Comparison of ENCODE assay signal across 9 mouse cellular contexts in the genomic region with DNA sequence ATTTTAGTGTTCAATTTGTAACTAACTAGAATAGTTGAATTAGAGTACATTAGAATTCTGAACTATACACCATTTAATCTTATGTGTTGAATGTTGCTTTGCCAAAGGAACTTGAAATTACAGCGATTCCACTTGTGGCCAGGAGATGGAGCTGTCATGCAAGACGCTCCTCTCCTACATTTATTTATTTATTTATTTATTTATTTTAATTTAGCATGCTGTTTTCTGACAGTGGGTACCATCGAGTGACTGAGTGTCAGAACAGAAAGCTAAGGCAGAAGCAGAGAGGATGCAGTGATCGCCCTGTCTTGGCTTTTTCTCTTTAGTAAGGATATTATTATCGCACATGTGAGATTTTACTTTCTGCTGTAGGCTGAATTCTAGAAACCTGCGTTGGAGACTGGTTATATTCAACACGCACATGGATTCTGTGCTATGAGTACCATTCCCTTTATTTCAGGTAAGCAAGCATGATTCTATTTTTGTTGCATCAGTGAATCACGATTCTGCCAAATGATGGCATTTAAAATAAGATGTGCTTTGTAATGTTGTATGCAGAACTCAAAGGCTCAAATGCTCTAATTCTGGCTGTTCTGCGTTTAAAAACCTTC. TPM values are rescaled to one million over a fixed set of nuclear protein-coding genes. Genes with fewer than 3 reads are reported as not detected.
DNase-seq lines count a peak whose midpoint lies in the region; ATAC-seq lines count a peak whose summit lies in the region.
"Had no signal": no experiment of that assay in that cellular context is flagged by ENCODE, and none has a peak within 500 bp of the region (broad histone marks: within the 10 kb centered on the region; RNA-seq: fewer than 3 reads in every experiment).

A gene (plus strand): TSS at position 216 of the 611 bp plus-strand sequence.

- H3K9me3 ChIP-seq in hindbrain, embryonic 12.5 days (replicated peaks), result no peaks in the 10 kb centered on the region
- H3K9me3 ChIP-seq in neural tube, embryonic 15.5 days (replicated peaks), result no peaks in the 10 kb centered on the region
- H3K9me3 ChIP-seq: limb, embryonic 15.5 days had no signal

- peak within 1 kb of the TSS; percentile 36 for H3K4me2 ChIP-seq in hindbrain, embryonic 12.5 days (replicated peaks)
- peak within 1 kb of the TSS; percentile 52 for H3K4me2 ChIP-seq in neural tube, embryonic 15.5 days
- H3K4me2 ChIP-seq: limb, embryonic 15.5 days had no signal

- H3K4me1 ChIP-seq in hindbrain, embryonic 12.5 days, result no peaks in the 10 kb centered on the region; the same call in 1 of the 2 replicates
- H3K4me1 ChIP-seq in neural tube, embryonic 15.5 days, result no peaks in the 10 kb centered on the region
- H3K4me1 ChIP-seq: limb, embryonic 15.5 days had no signal

- H3K4me3 ChIP-seq in hindbrain, embryonic 12.5 days, result peak within 1 kb of the TSS; percentile 26
- peak within 1 kb of the TSS; percentile 50 for H3K4me3 ChIP-seq in neural tube, embryonic 15.5 days (replicated peaks)
- H3K4me3 ChIP-seq: limb, embryonic 15.5 days had no signal

- peak; percentile 40 for DNase-seq in heart, postnatal 4 days
- DNase-seq in heart, adult 8-10 months (ENCODE audit: low spot score), result no peak
- DNase-seq in MN1 (ENCODE audit: low spot score), result peak; percentile 78
- DNase-seq in cerebellum, postnatal 25 days, result peak; percentile 68 to 85
- peak; percentile 36 to 78 for DNase-seq in left cerebral cortex, adult 9 months (ENCODE audit: low spot score in 2 of 2)
- no peak for DNase-seq in Muller cell, postnatal 12 days (ENCODE audit: inconsistent ontology term)

- no peaks in the 10 kb centered on the region for H3K36me3 ChIP-seq in hindbrain, embryonic 12.5 days
- no peaks in the 10 kb centered on the region for H3K36me3 ChIP-seq in neural tube, embryonic 15.5 days
- H3K36me3 ChIP-seq: limb, embryonic 15.5 days had no signal

- peak; percentile 63 for ATAC-seq in hindbrain, embryonic 12.5 days (ENCODE audit: low FRiP score)
- peak; percentile 81 for ATAC-seq in neural tube, embryonic 15.5 days (ENCODE audit: low FRiP score)

- WGBS in hindbrain, embryonic 12.5 days, result 43% methylated on average over 9 of the region's 9 CpGs
- 30% methylated on average over 9 of the region's 9 CpGs for WGBS in neural tube, embryonic 15.5 days

- H3K9ac ChIP-seq in hindbrain, embryonic 12.5 days, result peak within 1 kb of the TSS; percentile 39; the same call in 1 of the 2 replicates
- peak within 1 kb of the TSS; percentile 57 for H3K9ac ChIP-seq in neural tube, embryonic 15.5 days (replicated peaks)
- H3K9ac ChIP-seq: limb, embryonic 15.5 days had no signal

- peak within 1 kb of the TSS; percentile 76 for H3K27ac ChIP-seq in hindbrain, embryonic 12.5 days
- peak within 1 kb of the TSS; percentile 83 for H3K27ac ChIP-seq in neural tube, embryonic 15.5 days (replicated peaks)
- H3K27ac ChIP-seq: limb, embryonic 15.5 days had no signal

- H3K27me3 ChIP-seq in hindbrain, embryonic 12.5 days, result no peaks in the 10 kb centered on the region
- H3K27me3 ChIP-seq in neural tube, embryonic 15.5 days (replicated peaks), result no peaks in the 10 kb centered on the region
- H3K27me3 ChIP-seq: limb, embryonic 15.5 days had no signal

RNA-seq across cellular contexts. Expression of the gene that starts here (rescaled TPM):
- total RNA-seq in heart, postnatal 4 days (2021), result under 1 TPM; 0.21 to 0.41 TPM
- under 1 TPM; 0.33 to 0.60 (median 0.47) TPM for total RNA-seq in heart, adult 8-10 months (2022)
- polyA plus RNA-seq in hindbrain, embryonic 12.5 days (2016; fragmentation: Nextera tagmentation; extraction: Ambion mirVana), result 18.2 and 21.3 TPM in 2 replicates
- polyA plus RNA-seq in neural tube, embryonic 15.5 days (2015; fragmentation: Nextera tagmentation; extraction: Ambion mirVana), result 43.0 and 50.3 TPM in 2 replicates

Comparison
In these comparisons a context has a peak if more than half of its experiments do, and no peak if none do; other contexts are left out.
1. Peak in DNase-seq in heart, postnatal 4 days; RNA of the gene not detected or under 1 TPM.
2. DNase-seq: peak in MN1 (single experiment), cerebellum, postnatal 25 days (2 of 2) and left cerebral cortex, adult 9 months (2 of 2); none in heart, adult 8-10 months (single experiment) and Muller cell, postnatal 12 days (single experiment).